Mouse (Mus musculus): ENCODE results near the gene Gipr. TPM values are rescaled to one million over a fixed set of nuclear protein-coding genes. Genes with fewer than 3 reads are reported as not detected.

Gene Gipr
- polyA plus RNA-seq, 1 experiment from 2014 or later, result 9.7 TPM

DNA sequence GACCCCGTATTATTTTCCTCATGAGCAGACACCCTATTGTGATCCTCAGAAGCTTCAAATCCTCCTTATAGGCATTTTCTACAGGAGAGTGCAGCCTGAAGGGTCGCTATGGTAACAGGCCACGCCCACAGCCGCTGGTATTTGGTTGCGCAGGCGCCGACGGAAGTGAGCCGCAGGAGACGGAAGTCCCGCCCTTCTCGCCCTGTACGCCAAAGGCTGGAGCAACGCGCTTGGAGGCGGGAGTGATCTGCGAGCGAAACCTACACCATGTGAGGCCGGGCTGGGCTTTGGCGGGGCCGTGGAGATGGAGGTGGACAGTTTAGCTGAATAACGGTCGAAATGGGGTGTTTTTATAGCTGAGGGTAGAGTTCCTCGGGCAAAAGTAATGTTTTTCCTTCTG, 16.3 kb downstream of the Gipr start, which contains the start of gene Snrpd2:
Snrpd2 (plus strand) TSS at position 97 of the 400 bp plus-strand sequence.
- Histone ChIP-seq H3K36me3 (peaks cover 38% of the 10 kb centered on the region), H3K9me3 (replicated peaks) (no peaks in the 10 kb centered on the region), H3K27ac (ENCODE audit: poor library complexity, severe bottlenecking) (peak within 1 kb of the TSS; percentile 66), H3K27me3 (replicated peaks) (no peaks in the 10 kb centered on the region), H3K4me2 (peak within 1 kb of the TSS; percentile 91), H3K4me3 (peak within 1 kb of the TSS; percentile 70), H3K4me1 (replicated peaks) (peaks cover 18% of the 10 kb centered on the region), H3K9ac (peak within 1 kb of the TSS; percentile 87)
- peak; percentile 92 for ATAC-seq (ENCODE audit: insufficient number of reproducible peaks, low FRiP score)
- under 1% methylated on average over 24 of the region's 24 CpGs for WGBS

DNA sequence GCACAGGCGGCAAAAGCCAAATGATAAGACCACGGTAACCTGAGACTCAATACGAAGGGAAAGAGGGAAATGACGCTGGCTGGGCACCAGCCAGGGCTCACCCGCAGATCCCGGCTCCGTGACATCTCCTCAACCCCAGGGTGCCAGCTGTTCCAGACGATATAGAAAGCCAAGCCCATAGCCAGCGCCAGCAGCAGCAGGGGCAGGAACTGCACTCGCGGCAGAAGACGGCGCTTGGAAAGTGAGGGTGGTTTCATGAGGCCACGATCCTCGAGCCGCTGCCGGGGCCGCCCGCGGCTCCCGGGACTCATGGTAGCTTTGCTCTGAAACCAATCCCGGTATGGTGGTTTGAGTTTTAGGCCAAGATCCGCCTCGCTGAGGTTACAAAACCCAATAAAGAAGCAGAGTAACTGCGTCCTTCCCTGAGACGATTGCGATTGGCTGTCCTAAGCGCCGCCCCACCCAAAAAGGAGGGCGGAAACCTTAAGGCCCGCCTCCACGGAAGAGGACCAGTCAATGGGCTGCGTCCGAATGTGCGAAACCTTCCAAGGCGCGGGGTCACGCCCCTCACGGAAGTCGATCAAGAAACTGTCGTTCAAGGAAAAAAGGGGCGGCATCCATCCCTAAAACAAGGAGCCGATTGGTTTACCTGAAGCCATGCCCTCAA, 16.9 kb downstream of the Gipr start, which contains the start of gene Qpctl:
Qpctl (minus strand) TSS at position 417 of the 667 bp plus-strand sequence.
- peaks cover 18% of the 10 kb centered on the region for H3K4me1 ChIP-seq (replicated peaks)
- peak within 1 kb of the TSS; percentile 70 for H3K4me3 ChIP-seq
- H3K9me3 ChIP-seq (replicated peaks), result no peaks in the 10 kb centered on the region
- peaks cover 33% of the 10 kb centered on the region for H3K36me3 ChIP-seq
- H3K27me3 ChIP-seq (replicated peaks), result no peaks in the 10 kb centered on the region
- H3K4me2 ChIP-seq, result peak within 1 kb of the TSS; percentile 91
- peak within 1 kb of the TSS; percentile 87 for H3K9ac ChIP-seq
- H3K27ac ChIP-seq (ENCODE audit: poor library complexity, severe bottlenecking), result peak within 1 kb of the TSS; percentile 66
- peak; percentile 97 for ATAC-seq (ENCODE audit: insufficient number of reproducible peaks, low FRiP score)
- under 1% methylated on average over 43 of the region's 43 CpGs for WGBS

DNA sequence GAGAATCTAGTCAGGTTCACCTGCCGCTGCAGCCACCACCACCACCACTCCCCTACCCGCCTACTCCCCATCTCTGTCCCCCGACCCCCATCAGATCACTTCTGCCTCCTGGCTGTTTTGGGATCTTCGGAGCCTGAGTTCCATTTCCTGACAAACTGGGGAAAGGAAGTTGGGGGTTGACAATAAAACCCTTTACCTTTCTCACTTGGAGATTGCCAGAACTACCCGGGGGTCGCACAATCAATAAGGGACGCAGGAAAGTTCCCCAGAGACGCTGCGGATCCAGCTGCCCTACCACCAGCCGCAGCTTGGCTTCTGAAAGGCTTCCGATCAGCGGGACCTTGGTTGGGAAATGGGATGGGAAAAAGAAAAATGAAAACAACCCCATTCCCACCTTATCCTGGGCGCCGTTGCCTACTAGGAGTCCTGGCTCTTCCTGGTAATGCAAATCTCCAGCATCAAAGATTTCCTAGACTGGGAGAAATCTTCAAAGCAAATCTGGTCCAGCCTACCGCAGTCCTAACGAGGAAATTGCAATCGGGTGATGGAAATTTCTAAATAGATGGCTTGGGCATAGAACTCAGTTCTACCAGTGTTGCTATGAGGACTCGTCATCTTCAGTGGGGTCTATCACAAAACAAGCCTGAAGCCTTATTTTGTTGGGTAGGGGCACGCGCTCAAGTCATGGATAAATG, 17.6 kb downstream of the Gipr start:
- H3K27me3 ChIP-seq (replicated peaks), result no peaks in the 10 kb centered on the region
- peak overlapping the region; percentile 66 for H3K27ac ChIP-seq (ENCODE audit: poor library complexity, severe bottlenecking)
- peak overlapping the region; percentile 70 for H3K4me3 ChIP-seq
- peaks cover 18% of the 10 kb centered on the region for H3K4me1 ChIP-seq (replicated peaks)
- peaks cover 26% of the 10 kb centered on the region for H3K36me3 ChIP-seq
- H3K9me3 ChIP-seq (replicated peaks), result no peaks in the 10 kb centered on the region
- WGBS, result 15% methylated on average over 20 of the region's 20 CpGs
- no peak for ATAC-seq (ENCODE audit: insufficient number of reproducible peaks, low FRiP score)
- peak overlapping the region; percentile 91 for H3K4me2 ChIP-seq
- peak overlapping the region; percentile 77 for H3K9ac ChIP-seq

DNA sequence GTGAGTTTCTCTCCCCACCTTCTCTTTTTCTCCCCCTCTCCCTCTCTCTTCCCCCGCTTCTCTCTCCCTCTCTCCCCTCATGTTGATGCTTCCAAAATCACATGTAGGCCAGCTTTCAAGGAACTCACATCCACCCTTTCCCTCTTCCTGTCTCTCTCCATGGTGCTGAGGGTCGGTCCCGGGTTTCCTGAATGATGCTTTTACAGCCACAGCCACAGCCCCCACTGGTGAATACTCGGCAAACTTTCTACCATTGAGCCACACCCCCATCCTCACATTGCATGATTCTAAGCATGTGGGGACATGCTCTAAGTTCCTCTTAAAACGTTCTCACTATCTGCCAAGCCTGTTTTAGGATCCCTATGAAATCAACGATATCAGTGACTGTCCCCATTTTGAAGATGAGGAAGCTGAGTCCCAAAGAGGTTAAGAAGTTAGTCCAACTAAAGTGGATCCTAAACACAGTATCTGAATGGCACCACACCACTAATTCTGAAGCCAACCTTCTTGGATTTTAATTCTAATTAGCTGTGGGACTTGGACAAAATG, 18.4 kb downstream of the Gipr start:
- H3K4me1 ChIP-seq (replicated peaks), result peaks cover 18% of the 10 kb centered on the region
- H3K9ac ChIP-seq, result no peak overlapping the region
- peaks cover 25% of the 10 kb centered on the region for H3K36me3 ChIP-seq
- no peaks in the 10 kb centered on the region for H3K27me3 ChIP-seq (replicated peaks)
- no peak for ATAC-seq (ENCODE audit: insufficient number of reproducible peaks, low FRiP score)
- H3K4me2 ChIP-seq, result 0 out of 2 replicates have a peak overlapping the region, but pooled peaks have one; percentile 91
- no peaks in the 10 kb centered on the region for H3K9me3 ChIP-seq (replicated peaks)
- no peak overlapping the region for H3K27ac ChIP-seq (ENCODE audit: poor library complexity, severe bottlenecking)
- WGBS, result 43% methylated on average over 6 of the region's 6 CpGs
- no peak overlapping the region for H3K4me3 ChIP-seq

DNA sequence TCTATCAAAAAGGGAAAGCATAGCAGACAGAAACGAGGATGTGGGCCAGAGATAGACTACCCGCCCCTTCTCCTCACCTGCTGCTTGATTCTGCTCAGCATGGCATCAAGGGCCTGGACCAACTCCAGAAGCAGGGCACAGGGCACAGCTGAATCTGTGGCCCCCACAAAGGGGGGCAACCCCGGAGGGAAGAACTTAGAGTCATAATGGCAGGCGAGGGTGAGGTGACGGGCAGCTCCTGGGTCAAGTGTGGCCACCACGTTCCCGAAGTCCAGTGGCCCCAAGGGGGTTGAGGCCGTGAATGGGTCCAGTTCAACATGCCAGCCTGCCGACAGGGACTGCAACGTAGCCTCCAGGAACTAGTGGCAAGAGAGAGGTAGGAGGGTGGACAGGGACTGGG, 19.1 kb downstream of the Gipr start:
- Histone ChIP-seq H3K27ac (ENCODE audit: poor library complexity, severe bottlenecking) (no peak overlapping the region), H3K9ac (no peak overlapping the region), H3K9me3 (replicated peaks) (no peaks in the 10 kb centered on the region), H3K4me3 (no peak overlapping the region), H3K27me3 (replicated peaks) (no peaks in the 10 kb centered on the region), H3K4me2 (no peak overlapping the region), H3K4me1 (replicated peaks) (peaks cover 18% of the 10 kb centered on the region), H3K36me3 (peaks cover 24% of the 10 kb centered on the region)
- 89% methylated on average over 10 of the region's 10 CpGs for WGBS
- ATAC-seq (ENCODE audit: insufficient number of reproducible peaks, low FRiP score), result no peak

DNA sequence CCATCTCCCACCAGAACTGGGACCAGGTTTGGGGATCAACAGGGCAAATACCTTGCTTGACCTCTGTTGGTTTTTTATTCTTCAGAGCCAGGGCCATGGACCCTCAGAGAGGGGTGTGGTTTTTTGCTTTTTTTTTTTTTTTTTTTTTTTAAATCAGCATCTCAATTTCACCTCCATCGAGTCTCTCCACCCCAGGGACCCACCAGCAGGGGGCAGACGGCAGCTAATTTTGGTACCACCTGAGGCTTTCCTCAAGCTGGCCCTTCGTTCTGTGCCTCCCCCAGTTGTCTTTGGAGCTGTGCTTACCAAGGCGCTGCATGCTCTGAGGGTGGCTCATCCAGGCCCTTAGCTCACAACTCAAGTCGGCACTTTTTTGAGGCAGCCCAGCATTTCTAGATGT, 28.5 kb downstream of the Gipr start:
- no peak overlapping the region for H3K4me3 ChIP-seq
- H3K27ac ChIP-seq (ENCODE audit: poor library complexity, severe bottlenecking), result no peak overlapping the region
- 56% methylated on average over 5 of the region's 5 CpGs for WGBS
- no peak overlapping the region for H3K9ac ChIP-seq
- H3K27me3 ChIP-seq (replicated peaks), result no peaks in the 10 kb centered on the region
- no peaks in the 10 kb centered on the region for H3K4me1 ChIP-seq (replicated peaks)
- no peaks in the 10 kb centered on the region for H3K9me3 ChIP-seq (replicated peaks)
- H3K36me3 ChIP-seq, result peaks cover 70% of the 10 kb centered on the region
- no peak for ATAC-seq (ENCODE audit: insufficient number of reproducible peaks, low FRiP score)
- no peak overlapping the region for H3K4me2 ChIP-seq

DNA sequence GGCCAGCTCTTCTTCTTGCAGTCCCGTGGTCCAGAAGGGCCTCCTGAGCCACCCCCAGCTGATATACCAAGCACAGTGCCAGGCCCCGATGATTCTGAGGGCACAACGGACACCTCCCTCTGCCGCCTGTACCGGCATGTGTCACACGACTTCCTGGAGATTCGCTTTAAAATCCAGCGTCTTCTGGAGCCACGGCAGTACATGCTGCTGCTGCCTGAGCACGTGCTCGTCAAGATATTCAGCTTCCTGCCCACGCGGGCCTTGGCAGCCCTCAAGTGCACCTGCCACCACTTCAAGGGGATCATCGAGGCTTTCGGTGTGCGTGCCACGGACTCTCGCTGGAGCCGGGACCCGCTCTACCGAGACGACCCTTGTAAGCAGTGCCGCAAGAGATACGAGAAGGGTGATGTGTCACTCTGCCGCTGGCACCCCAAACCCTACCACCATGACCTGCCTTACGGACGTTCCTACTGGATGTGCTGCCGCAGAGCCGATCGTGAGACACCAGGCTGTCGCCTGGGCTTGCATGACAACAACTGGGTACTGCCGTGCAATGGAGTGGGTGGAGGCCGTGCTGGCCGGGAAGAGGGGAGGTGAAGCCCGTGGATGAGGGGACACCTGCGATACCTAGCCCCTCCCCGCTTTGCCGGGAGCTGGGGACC, 29.1 kb downstream of the Gipr start:
- Histone ChIP-seq H3K27ac (ENCODE audit: poor library complexity, severe bottlenecking) (no peak overlapping the region), H3K9me3 (replicated peaks) (no peaks in the 10 kb centered on the region), H3K4me3 (no peak overlapping the region), H3K4me2 (no peak overlapping the region), H3K4me1 (replicated peaks) (peaks cover 2% of the 10 kb centered on the region; the same call in 1 of the 2 replicates), H3K9ac (no peak overlapping the region), H3K27me3 (replicated peaks) (no peaks in the 10 kb centered on the region), H3K36me3 (peaks cover 67% of the 10 kb centered on the region)
- ATAC-seq (ENCODE audit: insufficient number of reproducible peaks, low FRiP score), result no peak
- 89% methylated on average over 38 of the region's 38 CpGs for WGBS

DNA sequence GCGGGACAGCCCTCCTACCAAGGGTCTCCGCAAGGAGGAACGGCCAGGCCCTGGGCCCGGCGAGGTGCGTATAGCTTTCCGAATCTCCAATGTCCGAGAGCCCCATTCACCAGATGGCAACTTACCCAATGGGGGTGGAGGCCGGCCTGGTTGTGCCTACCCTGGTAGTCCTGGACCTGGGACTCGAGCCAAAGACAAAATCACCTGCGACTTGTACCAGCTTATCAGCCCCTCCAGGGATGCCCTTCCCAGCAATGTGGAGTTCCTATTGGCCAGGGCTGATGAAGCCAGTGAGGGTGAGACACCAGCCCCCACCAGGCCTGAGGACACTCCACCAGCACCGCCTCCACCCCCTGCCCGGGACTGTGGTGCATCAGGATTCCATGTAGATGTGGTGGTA, 29.8 kb downstream of the Gipr start:
- Histone ChIP-seq H3K27me3 (replicated peaks) (no peaks in the 10 kb centered on the region), H3K4me1 (replicated peaks) (peaks cover 2% of the 10 kb centered on the region; the same call in 1 of the 2 replicates), H3K4me2 (no peak overlapping the region), H3K36me3 (peaks cover 63% of the 10 kb centered on the region), H3K27ac (ENCODE audit: poor library complexity, severe bottlenecking) (no peak overlapping the region), H3K4me3 (no peak overlapping the region), H3K9me3 (replicated peaks) (no peaks in the 10 kb centered on the region), H3K9ac (no peak overlapping the region)
- 92% methylated on average over 13 of the region's 13 CpGs for WGBS
- ATAC-seq (ENCODE audit: insufficient number of reproducible peaks, low FRiP score), result no peak

DNA sequence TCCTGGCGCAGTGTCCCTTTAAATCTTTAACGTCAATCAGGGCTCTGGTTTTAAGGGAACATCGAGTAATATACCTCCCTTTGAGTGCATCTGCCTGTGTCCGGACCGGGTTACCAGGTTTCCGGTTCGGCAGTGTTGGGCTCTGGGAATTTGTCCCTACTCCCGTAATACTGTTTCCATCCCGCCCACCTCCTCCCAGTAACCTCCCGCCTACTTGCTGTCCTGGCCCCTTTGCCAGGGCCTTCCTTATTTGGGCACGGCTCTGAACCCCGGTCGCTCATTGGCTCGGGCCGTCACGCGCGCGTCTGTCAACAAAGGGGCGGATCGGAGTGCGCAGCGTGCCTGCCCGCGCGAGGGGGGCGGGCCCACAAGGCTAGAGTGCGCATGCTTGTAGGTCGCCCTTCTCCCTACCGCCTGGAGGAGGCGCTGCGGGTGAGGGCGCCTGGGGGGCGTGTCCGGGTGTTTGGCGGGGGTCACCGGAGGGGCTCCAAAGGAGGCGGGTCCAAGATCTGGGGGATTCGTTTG, 34.5 kb downstream of the Gipr start:
- H3K9me3 ChIP-seq (replicated peaks), result no peaks in the 10 kb centered on the region
- H3K36me3 ChIP-seq, result peaks cover 32% of the 10 kb centered on the region
- WGBS, result under 1% methylated on average over 39 of the region's 39 CpGs
- H3K4me3 ChIP-seq, result peak overlapping the region; percentile 53
- H3K4me2 ChIP-seq, result peak overlapping the region; percentile 72
- no peaks in the 10 kb centered on the region for H3K27me3 ChIP-seq (replicated peaks)
- ATAC-seq (ENCODE audit: insufficient number of reproducible peaks, low FRiP score), result peak; percentile 98
- H3K27ac ChIP-seq (ENCODE audit: poor library complexity, severe bottlenecking), result peak overlapping the region; percentile 80
- peaks cover 9% of the 10 kb centered on the region for H3K4me1 ChIP-seq (replicated peaks)
- peak overlapping the region; percentile 71 for H3K9ac ChIP-seq

DNA sequence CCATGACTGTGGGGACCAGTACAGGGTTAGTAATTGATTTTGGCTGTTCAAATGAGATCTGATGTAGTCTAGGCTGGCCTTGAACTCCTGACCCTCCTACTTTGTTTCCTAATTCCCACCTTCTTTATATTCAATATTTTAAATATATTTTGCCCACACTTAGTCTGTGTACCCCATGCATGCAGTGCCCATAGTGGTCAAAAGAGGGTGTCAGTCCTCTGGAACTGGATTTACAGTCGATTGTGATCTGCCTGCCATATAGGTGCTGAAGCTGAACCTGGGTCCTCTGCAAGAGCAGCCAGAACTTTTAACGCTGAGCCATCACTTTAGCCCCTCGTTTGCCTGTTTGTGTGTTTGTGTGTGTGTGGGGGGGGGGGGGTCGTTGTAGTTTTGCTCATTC, 35.3 kb downstream of the Gipr start:
- Histone ChIP-seq H3K27ac (ENCODE audit: poor library complexity, severe bottlenecking) (peak overlapping the region; percentile 80), H3K9me3 (replicated peaks) (no peaks in the 10 kb centered on the region), H3K4me3 (peak overlapping the region; percentile 53), H3K36me3 (peaks cover 29% of the 10 kb centered on the region), H3K9ac (peak overlapping the region; percentile 56), H3K4me2 (peak overlapping the region; percentile 72), H3K4me1 (replicated peaks) (peaks cover 9% of the 10 kb centered on the region), H3K27me3 (replicated peaks) (no peaks in the 10 kb centered on the region)
- ATAC-seq (ENCODE audit: insufficient number of reproducible peaks, low FRiP score), result no peak
- WGBS, result 22% methylated on average over 4 of the region's 4 CpGs

DNA sequence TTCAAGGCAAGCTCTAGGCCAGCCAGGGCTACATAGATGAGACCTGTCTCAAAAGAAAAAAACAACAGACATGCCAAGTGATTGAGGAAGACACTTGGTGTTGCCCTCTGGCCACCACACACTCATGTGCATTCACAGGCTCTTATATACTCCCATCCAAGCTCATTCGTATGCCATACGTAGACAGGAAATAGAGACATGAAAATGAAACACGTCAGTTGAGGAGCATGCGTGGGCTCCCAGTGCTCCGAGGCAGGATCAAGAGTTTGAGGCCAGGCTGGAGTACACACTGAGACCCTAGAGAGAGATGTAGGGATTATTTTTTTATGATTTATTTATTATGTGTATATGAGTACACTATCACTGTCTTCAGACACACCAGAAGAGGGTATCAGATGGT, 36.5 kb downstream of the Gipr start:
- Histone ChIP-seq H3K4me1 (replicated peaks) (peaks cover 11% of the 10 kb centered on the region), H3K4me3 (no peak overlapping the region), H3K9me3 (replicated peaks) (no peaks in the 10 kb centered on the region), H3K27me3 (replicated peaks) (no peaks in the 10 kb centered on the region), H3K36me3 (peaks cover 20% of the 10 kb centered on the region), H3K4me2 (no peak overlapping the region), H3K27ac (ENCODE audit: poor library complexity, severe bottlenecking) (no peak overlapping the region), H3K9ac (no peak overlapping the region)
- WGBS, result 93% methylated on average over 5 of the region's 5 CpGs
- ATAC-seq (ENCODE audit: insufficient number of reproducible peaks, low FRiP score), result no peak

Data from heart, embryonic 12.5 days (tissue).